Mouse (Mus musculus) kidney, postnatal 14 days (tissue): ENCODE measurements around the gene Ctnnd1.
A peak's percentile ranks its signal among the peaks of the same experiment; 100 is the strongest.
"Not testable (repeated sequence)": the region's sequence is repeated elsewhere in the genome, so short reads cannot be mapped to it uniquely, and the experiment has no call there.

Experiments
- DNase-seq: peaks from one replicate; pipeline ENCODE4 v3.0.0; 2022; ENCODE audit warnings: mixed read lengths

Gene Ctnnd1

DNA sequence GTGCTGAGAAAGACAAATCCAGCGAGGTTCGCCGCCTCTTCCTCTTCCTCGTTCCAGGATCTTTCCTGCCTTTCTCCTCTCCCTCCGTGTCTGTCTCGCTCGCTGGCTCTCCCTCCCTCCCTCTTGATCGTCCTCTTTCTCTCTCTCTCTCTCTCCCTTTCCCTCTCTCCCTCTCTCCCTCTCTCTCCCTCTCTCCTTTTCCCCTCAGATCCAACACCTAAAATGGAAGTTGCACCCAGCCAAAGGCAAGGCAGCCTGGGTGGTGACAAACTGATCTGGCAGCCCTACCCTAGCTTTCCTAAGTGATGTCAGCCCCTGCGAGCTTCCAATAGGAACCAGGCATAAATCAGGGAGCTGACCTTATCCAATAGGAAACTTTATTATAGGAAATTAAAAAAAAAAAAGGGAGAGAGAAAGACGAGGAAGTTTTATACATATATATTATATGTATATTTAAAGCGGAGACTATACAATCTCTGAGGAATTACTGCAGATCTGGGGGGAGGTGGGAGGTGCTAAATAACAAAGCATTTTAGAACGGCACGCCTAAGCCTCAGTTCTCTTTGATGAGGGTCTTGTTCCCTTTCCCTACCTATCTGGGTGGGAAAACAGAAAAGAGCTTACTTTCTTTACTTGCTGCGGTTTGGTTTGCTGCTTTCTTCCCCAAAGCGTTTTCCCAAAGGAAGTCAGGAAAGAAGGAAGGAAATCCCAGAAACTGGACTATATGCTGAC lies at the start of gene Ctnnd1:
Ctnnd1 (minus strand) TSS at position 302 of the 732 bp plus-strand sequence.
- peak; percentile 92 for DNase-seq

DNA sequence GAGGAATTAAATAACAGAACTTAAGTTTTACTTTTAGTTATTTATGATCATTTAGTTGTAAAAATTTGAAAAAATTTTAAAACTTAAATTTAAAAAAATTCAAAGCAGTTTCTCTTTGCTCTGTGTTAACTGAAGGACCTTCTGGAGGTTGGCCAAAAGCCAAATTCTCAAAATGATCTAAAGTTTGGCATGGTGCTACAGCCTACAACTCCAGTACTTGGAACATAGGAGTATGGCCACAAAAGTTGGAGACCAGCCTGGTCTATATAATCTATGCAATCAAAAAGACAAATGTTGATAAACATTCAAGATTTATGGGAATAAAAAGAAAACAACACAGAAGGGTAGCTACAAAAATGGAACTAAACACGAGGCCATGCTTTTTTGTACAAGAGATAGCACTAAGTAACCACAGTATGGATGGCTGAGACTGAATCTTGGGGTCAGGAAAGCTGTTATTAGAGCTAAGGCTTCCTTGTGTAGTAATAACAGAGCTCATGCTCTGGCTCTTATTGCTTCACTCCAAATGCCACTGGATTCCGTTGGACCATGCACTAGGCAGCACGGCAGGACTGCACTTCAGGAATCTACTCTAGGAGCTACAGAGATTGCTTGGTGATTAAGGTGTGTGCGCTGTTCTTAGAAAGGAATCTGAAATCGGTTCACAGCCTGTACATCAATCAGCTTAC lies 44.6 kb upstream of the Ctnnd1 start:
- no peak for DNase-seq

DNA sequence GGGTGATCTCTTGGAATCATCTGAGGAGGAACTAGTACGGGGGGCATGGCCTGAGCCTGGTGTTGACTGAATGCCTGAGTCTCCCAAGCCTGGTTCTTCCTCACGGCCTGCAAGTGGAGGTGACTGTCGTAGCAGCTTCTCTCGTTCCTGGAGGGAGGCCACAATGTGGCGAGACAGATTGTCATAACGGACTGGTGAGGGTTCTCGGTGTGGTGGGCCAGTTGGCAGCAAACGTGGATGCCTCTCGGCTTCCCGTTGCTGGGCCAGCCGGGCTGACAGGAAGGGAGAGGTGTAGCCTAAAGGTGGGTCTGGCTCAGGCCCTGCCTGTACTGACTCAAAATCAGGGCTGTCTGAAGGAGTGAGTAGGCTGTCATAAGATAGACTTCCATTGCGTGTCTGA lies 39.5 kb upstream of the Ctnnd1 start:
- no peak for DNase-seq

DNA sequence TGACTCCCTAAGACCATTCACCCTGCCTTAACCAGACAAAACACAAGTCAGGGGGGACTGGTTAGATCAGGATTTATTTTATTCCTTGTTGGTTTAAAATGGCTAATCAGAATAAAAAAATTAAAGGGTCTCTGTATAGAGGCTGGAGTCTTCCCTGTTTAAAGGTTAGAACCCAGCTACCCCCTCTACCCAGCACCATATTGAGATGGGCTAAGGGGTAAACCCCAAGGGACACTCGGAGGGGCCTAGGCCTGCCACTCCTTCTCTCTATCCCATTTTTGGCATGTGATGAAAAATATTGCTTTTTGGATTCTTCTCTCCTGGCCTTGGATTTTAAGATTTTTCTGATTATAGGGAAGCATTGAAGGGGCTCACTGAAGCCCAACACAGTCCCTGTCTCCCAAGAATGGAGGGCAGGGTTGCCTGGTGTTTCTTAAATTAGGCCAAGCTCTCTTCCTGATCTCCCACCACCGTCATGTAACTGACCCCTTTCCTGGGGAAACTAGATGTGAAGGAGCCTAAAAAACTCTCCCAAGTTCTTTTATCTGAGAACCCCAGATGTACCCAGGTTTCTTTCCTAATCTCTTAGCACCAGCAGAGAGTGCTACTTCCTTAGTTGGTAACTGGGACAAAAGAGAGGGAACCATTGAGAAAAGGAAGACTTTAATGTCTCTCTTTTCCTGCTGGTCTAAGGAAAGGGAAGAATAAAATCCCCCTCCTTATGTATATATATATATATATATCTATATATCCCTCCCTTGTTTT lies 37.7 kb upstream of the Ctnnd1 start:
- no peak for DNase-seq

DNA sequence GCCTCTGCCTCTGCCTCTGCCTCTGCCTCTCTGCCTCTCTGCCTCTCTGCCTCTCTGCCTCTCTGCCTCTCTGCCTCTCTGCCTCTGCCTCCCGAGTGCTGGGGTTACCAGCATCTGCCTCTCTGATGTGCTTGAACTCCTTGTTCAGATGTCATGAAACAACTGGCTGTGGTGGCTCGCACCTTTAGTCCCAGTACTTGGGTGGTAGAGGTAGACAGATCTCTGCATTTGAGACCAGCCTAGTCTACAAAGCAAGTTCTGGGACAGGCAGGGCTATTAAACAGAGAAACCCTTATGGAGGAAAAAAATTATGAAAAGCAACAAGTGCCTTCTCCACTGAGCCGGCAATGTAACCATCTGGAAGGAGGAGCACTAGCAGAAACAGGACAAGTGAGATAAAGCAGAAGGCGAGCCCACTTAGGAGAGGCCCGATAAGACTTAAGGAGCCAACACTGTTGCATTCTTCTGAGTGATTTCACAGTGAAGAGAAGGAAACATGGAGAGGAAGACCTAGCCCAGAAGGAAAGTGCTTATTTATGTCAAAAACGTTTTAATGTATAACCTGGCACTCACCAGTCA lies 32.1 kb upstream of the Ctnnd1 start:
- no peak for DNase-seq

DNA sequence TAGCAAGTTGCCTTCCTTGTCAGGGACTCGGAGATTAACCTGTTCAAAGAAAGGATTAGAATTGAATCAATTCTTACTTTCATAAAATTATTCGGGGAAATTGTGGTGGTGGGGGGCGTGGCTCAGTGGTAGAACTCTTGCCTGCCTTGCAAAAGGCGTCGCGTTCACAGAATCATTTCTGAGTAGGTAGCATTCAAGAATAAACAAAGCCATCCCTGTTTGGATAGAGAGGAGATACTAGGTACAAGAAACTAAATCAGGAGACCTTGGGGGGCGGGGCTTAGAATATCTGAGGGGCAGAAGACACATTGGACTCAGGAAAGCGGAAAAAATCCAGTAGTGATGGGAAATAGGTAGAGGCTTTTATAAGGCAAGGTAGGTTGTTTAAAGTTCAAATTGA lies 28.5 kb upstream of the Ctnnd1 start, which contains the start of gene Tmx2:
Tmx2 (minus strand) TSS at position 125 of the 400 bp plus-strand sequence.
- no peak for DNase-seq

DNA sequence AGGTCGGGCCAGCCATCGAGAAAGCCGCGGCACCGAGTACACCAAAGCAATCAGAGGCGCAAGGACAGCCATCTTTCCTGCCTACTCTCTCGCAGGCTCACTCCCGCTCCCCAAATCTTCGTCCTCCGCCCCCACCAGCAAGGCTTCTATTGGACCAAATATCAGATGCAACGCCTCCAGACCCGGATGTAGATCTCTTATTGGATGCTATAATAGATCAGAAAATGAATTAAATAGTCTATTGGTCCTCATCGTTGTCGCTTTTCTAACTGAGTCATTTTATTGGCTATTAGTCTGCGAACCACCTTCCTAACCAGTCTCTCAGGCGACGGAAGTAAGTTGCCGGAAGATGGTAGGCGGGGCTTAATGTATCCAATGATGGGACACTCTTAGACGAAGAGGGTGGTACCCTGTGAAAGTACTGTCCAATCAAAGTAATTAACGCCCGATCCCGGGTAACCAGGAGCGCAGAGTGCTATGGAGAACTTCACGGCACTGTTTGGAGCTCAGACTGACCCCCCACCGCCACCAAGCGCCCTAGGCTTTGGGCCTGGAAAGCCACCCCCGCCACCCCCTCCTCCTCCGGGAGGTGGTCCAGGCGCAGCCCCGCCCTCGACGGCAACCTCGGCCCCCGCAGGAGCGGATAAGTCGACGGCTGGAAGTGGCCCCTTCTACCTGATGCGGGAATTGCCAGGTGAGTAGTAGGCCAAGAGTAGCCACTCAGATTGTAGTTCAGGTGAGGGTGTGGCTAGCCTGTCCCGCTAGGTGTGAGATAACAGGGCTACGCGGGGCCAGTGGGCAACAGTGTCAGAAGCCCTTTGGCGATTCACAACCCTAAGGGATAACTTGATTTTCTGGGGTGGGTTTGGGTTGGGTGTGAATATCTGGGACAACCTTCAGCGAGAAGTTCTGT lies 27.7 kb upstream of the Ctnnd1 start, which contains the start of the genes Gm28635 and Med19:
Gm28635 (minus strand) TSS at position 74 of the 913 bp plus-strand sequence.
Med19 (plus strand) TSS at position 435 of the 913 bp plus-strand sequence.
- DNase-seq: peak; percentile 97

DNA sequence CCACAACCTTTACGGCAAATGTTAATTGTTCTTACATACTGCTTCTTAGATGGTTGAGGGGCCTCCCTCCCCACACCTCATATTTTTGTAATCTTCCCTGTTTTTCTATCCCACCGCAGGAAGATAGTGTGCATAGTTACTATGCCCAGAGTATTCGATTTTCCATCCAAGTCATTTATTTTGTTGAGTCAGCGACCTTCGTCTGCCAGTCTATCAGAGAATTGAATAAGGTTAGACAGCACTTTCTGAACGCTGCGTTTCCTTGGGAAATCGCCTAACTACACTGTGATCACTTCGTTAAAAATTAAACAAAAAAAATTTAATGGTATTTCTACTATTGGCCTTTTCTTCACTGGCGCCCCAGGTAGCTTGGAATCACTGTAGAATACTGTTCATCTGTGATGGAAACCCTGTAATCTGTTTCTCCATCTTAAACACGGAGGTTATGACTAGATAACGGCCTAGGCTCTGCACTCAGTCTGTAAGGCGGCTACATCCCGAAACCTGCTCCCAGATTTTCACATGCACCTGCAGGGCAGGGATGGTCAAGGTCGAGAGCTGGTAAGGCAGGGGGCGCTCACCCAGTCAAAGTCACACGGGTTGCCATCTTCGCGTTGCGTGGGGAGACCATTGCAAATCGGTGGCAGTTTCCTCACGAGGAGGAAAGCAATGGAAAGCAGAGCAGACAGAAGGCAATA lies 26.9 kb upstream of the Ctnnd1 start:
- no peak for DNase-seq

DNA sequence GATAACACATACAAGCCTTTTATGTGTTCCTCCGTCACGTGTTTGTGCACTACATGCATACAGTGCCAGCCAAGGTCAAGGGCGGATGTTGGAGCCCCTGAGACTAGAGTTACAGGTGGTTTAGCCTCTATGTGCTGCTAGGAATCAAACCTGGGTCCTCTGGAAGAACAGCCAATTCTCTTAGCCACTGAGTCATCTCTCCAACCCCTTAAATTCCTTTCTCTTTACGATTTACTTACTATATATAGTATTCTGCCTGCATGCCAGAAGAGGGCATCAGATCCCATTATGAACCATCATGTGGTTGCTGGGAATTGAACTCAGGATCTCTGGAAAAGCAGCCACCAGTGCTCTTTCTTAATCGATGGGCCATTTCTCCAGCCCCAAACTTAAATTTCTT lies 21.0 kb upstream of the Ctnnd1 start:
- not testable (repeated sequence) for DNase-seq

DNA sequence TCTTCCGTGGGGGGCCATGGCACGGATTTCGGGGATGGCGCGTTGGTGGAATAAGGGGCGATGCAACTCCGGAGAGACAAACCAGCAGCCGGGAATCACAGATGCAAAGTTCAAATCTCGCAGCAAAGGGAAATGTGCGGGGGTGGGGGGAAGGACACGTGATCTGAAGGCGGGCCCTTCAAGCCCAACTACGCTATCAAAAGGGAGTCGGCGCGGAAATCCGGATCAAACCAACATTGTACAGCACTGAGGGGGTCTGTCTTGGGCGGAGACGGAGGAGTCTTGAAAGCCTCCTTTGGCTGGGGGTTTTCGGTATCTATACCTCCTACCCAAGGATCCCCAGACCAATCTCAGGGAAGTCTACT lies 20.0 kb upstream of the Ctnnd1 start, which contains the start of gene Selenoh:
Selenoh (minus strand) TSS at position 202 of the 365 bp plus-strand sequence.
- DNase-seq: peak; percentile 88

DNA sequence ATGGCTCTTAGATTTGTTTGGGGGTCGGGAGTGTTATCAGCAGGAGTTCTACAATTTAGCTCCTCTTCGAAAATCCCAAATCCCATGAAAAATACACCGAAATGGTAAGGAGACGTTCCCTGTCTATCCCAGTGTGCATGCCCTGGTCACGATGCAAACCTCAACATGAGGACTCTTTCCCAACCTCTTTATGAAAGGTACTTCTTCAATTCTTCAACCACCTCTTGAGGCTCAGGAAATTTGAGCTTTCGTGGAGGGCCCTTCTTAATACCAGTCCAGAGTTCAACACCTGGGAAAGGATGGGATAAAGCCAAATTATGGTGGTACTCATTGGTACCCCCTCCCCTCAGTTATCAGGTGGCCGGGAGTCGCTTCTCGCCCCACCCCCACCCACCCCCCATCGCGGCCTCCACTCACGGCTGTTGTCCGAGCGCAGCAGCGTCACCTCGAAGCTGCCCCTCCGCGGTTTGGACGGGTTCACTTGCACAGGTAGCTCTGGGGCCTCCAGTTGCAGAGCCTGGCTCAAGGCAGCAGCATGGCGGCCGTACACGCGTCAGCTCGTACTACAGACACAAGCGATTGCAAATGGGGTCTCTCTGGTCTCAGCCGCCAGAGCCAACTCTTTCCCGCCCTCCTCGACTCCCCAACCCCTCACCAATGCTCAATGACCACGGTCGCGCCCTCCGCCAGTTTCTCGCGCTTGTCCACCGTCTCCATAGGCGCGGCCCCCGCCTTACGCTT lies 19.4 kb upstream of the Ctnnd1 start:
- DNase-seq: peak; percentile 49

DNA sequence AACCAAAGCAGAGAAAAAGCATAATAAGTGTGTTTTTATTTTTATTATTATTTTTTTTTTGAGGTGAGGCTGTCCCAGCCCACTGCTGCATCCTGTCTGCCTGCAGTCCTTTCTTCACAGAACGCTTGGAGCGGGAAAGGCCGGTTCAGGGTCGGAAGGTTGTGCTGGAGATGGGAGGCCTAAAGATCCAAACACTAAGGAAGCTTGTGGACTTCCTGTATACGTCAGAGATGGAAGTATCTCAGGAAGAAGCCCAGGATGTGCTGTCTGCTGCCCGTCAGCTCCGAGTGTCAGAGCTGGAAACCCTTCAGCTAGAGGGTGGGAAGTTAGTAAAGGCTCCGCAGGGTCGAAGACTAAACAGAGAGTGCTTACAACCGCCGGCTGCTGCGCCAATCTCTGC lies 15.5 kb upstream of the Ctnnd1 start:
- DNase-seq: peak; percentile 34

DNA sequence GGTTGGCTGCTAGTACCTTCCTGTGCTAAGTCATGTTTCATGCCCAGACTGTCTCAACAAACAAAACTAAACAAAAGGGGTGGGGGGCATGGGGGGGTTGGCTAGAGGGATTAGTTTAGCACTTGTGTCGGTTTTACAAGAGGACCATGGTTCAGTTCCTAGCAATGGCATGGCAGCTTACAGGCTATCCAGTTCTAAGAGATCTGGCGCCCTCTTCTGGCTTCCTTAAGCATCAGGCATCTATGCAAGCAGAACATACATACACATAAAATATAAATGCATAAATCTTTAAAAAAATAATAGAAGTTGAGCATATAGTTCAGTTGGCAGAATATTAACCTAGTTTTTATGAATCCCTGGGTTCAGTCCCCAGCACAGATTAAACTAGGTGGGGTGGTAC lies 12.3 kb upstream of the Ctnnd1 start:
- peak; percentile 49 for DNase-seq

DNA sequence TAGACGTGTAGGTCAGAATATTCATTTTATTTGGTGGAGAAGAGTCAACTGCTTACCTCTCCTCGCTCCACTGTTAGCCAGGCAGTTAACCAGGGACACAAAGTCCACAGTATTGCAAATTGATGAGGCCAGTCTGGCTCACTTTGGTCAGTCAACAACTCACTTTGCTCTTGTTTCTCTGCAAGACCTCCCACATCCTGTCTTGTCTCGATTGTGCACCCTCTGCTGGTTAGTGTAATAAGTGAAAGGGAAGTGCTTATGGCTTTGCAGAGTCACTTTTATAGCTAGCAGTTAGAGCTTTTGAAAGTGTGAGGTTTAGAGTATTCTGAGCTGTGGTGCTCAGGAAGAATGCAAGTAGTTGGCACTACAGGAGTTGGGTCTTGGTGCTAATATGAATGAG lies 9.7 kb upstream of the Ctnnd1 start:
- DNase-seq: peak; percentile 71

DNA sequence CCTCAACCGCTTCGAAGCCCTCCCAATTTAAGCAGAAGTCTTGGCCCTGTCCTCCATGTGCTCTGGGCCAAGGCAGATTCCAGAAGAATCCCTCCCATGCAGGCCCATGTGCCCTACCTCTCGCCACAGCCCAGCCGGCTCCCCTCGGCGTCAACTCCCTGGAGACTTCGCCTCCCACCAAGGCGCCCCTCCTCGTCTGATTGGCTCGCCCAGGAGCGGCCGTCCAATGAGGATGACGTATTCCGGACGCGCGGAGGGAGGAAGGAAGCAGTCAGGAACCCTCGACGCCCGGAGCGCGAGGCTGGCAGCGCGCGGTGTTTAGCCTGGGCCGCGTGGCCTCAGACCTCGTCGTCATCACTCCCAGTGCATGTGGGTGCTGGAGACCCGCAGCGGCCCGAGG lies 8.2 kb upstream of the Ctnnd1 start, which contains the start of gene Btbd18:
Btbd18 (plus strand) TSS at position 274 of the 400 bp plus-strand sequence.
- DNase-seq: no peak

DNA sequence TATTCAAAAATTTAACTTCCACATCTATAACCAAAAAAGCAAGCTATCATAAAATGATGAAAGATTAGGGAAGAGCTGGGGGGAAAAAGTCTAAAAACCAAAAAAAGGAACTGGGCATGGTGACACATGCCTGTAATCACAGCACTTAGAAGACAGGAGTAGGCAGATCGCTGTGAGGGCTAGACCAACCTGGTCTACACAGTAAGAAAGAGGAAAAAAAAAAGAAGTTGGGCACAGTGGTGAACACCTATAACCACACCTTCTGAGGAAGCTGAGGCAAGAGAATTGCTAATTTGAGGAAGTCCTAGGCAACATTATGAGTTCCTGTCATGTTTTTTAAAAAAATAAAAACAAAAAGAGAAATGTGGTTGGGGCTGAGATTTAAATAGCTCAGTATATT lies 5.3 kb upstream of the Ctnnd1 start:
- no peak for DNase-seq

DNA sequence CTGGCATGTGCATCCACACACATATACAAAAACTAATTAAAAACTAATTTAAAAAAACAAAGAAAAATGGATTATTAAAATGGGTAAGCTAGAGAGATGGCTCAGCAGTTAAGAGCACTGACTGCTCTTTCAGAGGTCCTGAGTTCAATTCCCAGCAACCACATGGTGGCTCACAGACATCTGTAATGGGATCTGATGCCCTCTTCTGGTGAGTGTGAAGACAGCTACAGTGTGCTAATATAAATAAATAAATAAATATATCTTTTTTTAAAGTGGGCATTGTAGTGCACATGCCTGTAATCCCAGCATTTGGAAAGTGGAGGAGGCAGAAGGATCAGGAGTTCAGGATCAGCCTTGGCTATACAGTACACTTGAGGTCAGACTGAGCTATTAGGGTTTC lies 2.8 kb upstream of the Ctnnd1 start:
- DNase-seq: no peak

DNA sequence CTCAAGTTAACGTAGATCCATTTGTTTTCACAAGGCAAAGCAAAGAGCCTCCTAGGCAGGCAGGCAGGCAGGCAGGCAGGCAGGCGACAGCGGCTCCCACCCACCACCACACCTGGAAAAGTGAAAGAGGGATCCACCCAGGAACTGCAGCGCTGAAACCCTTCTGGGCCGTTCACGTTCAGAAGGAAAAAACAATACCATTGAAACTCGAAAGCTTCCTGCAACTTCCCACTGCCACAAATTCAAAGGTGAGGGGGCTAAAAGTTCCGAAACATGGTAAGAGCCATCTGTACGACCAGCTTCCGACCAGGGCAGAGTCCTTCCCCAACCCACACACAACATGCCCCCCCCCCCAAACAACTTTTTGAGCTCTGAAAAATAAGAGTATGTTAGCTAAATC lies 891 bp downstream of the Ctnnd1 start:
- peak; percentile 45 for DNase-seq

DNA sequence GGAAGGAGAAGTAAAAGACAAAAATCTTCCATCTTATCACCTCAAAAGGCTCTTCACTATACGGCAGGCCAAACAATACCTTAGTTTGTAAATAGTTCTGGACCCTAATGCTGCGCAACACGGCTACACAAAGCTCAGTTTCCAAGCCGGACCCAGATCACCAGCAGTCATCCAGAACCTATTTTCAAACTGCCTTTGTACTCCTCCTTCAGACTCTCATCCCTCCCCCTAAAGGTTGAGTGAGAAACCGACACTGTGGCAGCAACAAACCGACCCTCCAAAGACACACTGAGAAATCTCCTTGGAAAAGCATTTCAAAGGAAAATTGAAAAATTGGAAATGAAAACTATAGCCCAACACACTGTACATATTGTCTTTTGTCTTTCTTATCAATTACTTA lies 2.2 kb downstream of the Ctnnd1 start:
- no peak for DNase-seq

DNA sequence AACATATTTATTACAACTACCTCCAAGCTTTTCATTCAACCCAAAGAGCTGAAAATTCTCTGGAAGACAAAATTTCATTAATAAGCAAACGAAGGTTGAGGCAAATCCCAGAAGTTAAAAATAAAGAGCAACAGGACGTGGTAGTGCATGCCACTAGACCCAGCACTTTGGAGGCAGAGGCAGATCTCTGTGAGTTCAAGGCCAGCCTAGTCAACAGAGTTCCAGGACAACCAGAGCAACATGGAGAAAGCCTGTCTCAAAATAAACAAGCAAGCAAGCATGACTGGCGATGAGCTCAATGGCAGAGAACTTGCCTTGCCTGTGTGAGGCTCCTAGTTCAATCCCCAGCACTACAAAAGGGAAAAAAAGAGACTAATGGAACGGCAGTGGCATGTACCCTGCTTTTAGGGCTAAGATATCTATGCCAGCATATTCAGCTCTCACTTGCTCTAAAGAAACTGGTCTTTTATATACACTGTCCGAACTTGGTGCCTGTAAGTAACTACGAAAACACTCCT lies 3.5 kb downstream of the Ctnnd1 start:
- no peak for DNase-seq
